In the genomic region with DNA sequence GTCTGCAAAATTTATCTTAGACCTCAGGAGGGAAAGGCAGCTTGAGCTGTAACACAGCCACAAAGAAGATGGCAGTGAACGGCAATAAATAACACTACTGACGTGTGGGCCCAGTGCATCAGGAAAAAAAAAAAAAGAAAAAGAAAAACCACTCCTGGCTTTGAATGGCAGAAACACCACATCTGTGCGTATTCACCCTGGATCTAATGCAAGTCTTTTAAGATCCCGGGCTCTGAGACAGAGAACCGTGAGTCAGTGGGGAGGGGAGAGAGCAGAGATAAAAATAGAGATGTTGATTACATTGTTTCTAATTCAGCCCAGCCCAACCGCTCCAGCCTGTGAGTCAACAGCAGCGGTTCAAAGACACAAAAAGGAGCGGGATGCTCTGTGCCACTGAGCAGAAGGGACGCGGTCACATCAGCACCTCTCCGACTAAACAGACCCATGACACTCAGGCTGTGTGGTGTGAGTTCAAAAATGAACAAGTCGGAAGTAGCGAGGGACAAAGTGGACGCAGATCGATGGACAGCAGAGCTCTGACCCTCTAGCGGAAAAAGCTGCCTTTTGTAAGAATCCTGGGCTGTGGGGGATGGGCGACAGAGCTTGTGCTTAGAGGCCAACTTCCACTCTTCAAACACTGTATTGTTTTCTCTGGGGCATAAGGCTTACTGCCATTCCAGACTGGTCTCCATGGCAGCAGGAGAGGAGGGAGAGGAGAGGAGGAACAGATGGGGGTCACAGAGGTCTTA, we compare ENCODE assay signal across 8 mouse cellular contexts.
A peak's percentile ranks its signal among the peaks of the same experiment; 100 is the strongest.
DNase-seq lines count a peak whose midpoint lies in the region; ATAC-seq and TF ChIP-seq lines count a peak whose summit lies in the region.

No protein-coding gene starts in this region.

- 7% methylated on average over 17 of the region's 17 CpGs for WGBS in bone marrow, adult 2 months
- WGBS in forebrain, embryonic 16.5 days: under 1% methylated on average over 17 of the region's 17 CpGs
- WGBS in neural tube, embryonic 11.5 days: under 1% methylated on average over 17 of the region's 17 CpGs

- TF ChIP-seq POLR2A in bone marrow, adult 2 months (IDR thresholded peaks at IDR 0.05; ENCODE audit: borderline replicate concordance, control insufficient read depth, low read depth, low read length): no peak

- intact Hi-C loops in heart, postnatal 25 days (cut with DNase I): loop anchor here (5.0 kb wide), 1 partner anchor 86 kb away; no protein-coding TSS in a partner anchor

- peak; percentile 87 for ATAC-seq in forebrain, embryonic 16.5 days
- ATAC-seq in neural tube, embryonic 11.5 days (ENCODE audit: insufficient read depth, low FRiP score, low TSS enrichment): peak; percentile 91

- DNase-seq in B cell, adult 2 months: peak; percentile 48 to 56
- DNase-seq in heart, postnatal 25 days (ENCODE audit: low spot score): peak; percentile 29
- peak; percentile 81 to 87 for DNase-seq in kidney, postnatal 4 days
- DNase-seq in lung, adult 18-20 months: peak; percentile 27 to 48
- peak; percentile 93 for DNase-seq in neural tube, embryonic 11.5 days (ENCODE audit: low spot score)
- peak; percentile 83 for DNase-seq in testis, postnatal 14 days (ENCODE audit: low spot score)

- no peaks in the 10 kb centered on the region for H3K36me3 ChIP-seq in forebrain, embryonic 16.5 days (ENCODE audit: control insufficient read depth, insufficient read depth)
- no peaks in the 10 kb centered on the region for H3K36me3 ChIP-seq in neural tube, embryonic 11.5 days (ENCODE audit: control insufficient read depth, insufficient read depth, low read length)

- peak overlapping the region; percentile 43 for H3K9ac ChIP-seq in forebrain, embryonic 16.5 days (replicated peaks; ENCODE audit: low read depth, low read length)
- peak overlapping the region; percentile 50 for H3K9ac ChIP-seq in neural tube, embryonic 11.5 days (ENCODE audit: low read length)

- TF ChIP-seq CTCF in bone marrow, adult 2 months (IDR thresholded peaks at IDR 0.05; ENCODE audit: control insufficient read depth, insufficient read depth, low read length): no peak

- peak overlapping the region; percentile 27 for H3K27ac ChIP-seq in bone marrow, adult 2 months (ENCODE audit: control insufficient read depth, insufficient read depth, low read depth, low read length, poor library complexity)
- peak overlapping the region; percentile 73 for H3K27ac ChIP-seq in forebrain, embryonic 16.5 days (ENCODE audit: low read length)
- H3K27ac ChIP-seq in neural tube, embryonic 11.5 days (ENCODE audit: low read depth, low read length): peak overlapping the region; percentile 95

- H3K4me2 ChIP-seq in forebrain, embryonic 16.5 days (ENCODE audit: low read length): peak overlapping the region; percentile 45
- peak overlapping the region; percentile 31 for H3K4me2 ChIP-seq in neural tube, embryonic 11.5 days (ENCODE audit: low read depth)

- H3K27me3 ChIP-seq in forebrain, embryonic 16.5 days (replicated peaks; ENCODE audit: control insufficient read depth, insufficient read depth, low read length): no peaks in the 10 kb centered on the region
- H3K27me3 ChIP-seq in neural tube, embryonic 11.5 days (ENCODE audit: control insufficient read depth, insufficient read depth, low read length): no peaks in the 10 kb centered on the region

- H3K4me3 ChIP-seq in bone marrow, adult 2 months (replicated peaks; ENCODE audit: control insufficient read depth, low read depth, low read length): peak overlapping the region; percentile 52
- H3K4me3 ChIP-seq in forebrain, embryonic 16.5 days (replicated peaks; ENCODE audit: low read length): peak overlapping the region; percentile 19
- no peak overlapping the region for H3K4me3 ChIP-seq in neural tube, embryonic 11.5 days (ENCODE audit: low read depth, low read length)

- H3K4me1 ChIP-seq in bone marrow, adult 2 months (ENCODE audit: control insufficient read depth, insufficient read depth, low read length): peaks cover 4% of the 10 kb centered on the region
- peaks cover 12% of the 10 kb centered on the region for H3K4me1 ChIP-seq in forebrain, embryonic 16.5 days (replicated peaks; ENCODE audit: control insufficient read depth, insufficient read depth, low read length)
- H3K4me1 ChIP-seq in neural tube, embryonic 11.5 days (ENCODE audit: control insufficient read depth, insufficient read depth, low read length): peaks cover 30% of the 10 kb centered on the region

- no peaks in the 10 kb centered on the region for H3K9me3 ChIP-seq in forebrain, embryonic 16.5 days (ENCODE audit: control insufficient read depth, low read length)
- H3K9me3 ChIP-seq in neural tube, embryonic 11.5 days (ENCODE audit: control insufficient read depth, low read length): 0 out of 2 replicates have a peak, but pooled peaks cover 2% of the 10 kb centered on the region

Comparison
In these comparisons a context has a peak if more than half of its experiments do, and no peak if none do; other contexts are left out.
1. DNase-seq: peak in every context shown above with its lines; median percentile 93 in neural tube, embryonic 11.5 days; 84 in kidney, postnatal 4 days; 83 in testis, postnatal 14 days; 52 in B cell, adult 2 months; 38 in lung, adult 18-20 months; 29 in heart, postnatal 25 days.
2. H3K27ac ChIP-seq: peak in every context shown above with its lines; median percentile 95 in neural tube, embryonic 11.5 days; 73 in forebrain, embryonic 16.5 days; 27 in bone marrow, adult 2 months.